Mouse (Mus musculus) lung, embryonic 15.5 days (tissue): ENCODE measurements at regions not wholly inside any gene's neighbourhood (a gene's known extent, or its start where the extent isn't known, plus 50 kb on each side); places are given as distances from the start of the nearest gene placed in this dataset.
A peak's percentile ranks its signal among the peaks of the same experiment; 100 is the strongest.

ENCODE experiments used
- ATAC-seq: fragments of 200-750 bp; cut with Nextera tagmentation; 2 replicates; pipeline ENCODE4 v1.8.0; 2017; ENCODE audit warnings: moderate number of reproducible peaks, borderline replicate concordance; ENCODE audit not compliant: low FRiP score, low TSS enrichment; ENCODE audit errors: extremely low read depth
- H3K27ac ChIP-seq: fragments of 300-500 bp; sonication (generic); 2 replicates; pipeline ENCODE4 v1.5.1; 2015; ENCODE audit warnings: moderate library complexity, mild to moderate bottlenecking, inconsistent platforms
- H3K27me3 ChIP-seq: fragments of 300-500 bp; sonication (generic); 2 replicates; pipeline ENCODE4 v1.6.1; 2015; ENCODE audit warnings: inconsistent platforms
- H3K36me3 ChIP-seq: fragments of 300-500 bp; sonication (generic); 2 replicates; pipeline ENCODE4 v1.6.1; 2015; ENCODE audit warnings: inconsistent platforms
- H3K4me1 ChIP-seq: fragments of 300-500 bp; sonication (generic); 2 replicates; pipeline ENCODE4 v1.6.1; 2015; ENCODE audit warnings: inconsistent platforms
- H3K4me2 ChIP-seq: fragments of 300-500 bp; sonication (generic); 2 replicates; pipeline ENCODE4 v1.6.1; 2015; ENCODE audit warnings: inconsistent platforms, mild to moderate bottlenecking, moderate library complexity
- H3K4me3 ChIP-seq: fragments of 300-500 bp; sonication (generic); 2 replicates; pipeline ENCODE4 v1.5.1; 2015; ENCODE audit warnings: mild to moderate bottlenecking, inconsistent platforms
- H3K9ac ChIP-seq: fragments of 300-500 bp; sonication (generic); 2 replicates; pipeline ENCODE4 v1.6.1; 2015; ENCODE audit warnings: inconsistent platforms
- H3K9me3 ChIP-seq: fragments of 300-500 bp; sonication (generic); 2 replicates; pipeline ENCODE4 v1.6.1; 2016; ENCODE audit warnings: inconsistent platforms
- WGBS: fragments of 180-500 bp; shearing (Covaris S2); methylation state at CpG from one replicate; pipeline ENCODE4 v1.1.7; 2015; 5-methylcytosine and 5-hydroxymethylcytosine counted together

- no peak overlapping the region for H3K4me2 ChIP-seq
- H3K4me1 ChIP-seq = 0 out of 2 replicates have a peak, but pooled peaks cover 10% of the 10 kb centered on the region
- no peaks in the 10 kb centered on the region for H3K27me3 ChIP-seq
- H3K27ac ChIP-seq = no peak overlapping the region
- no peaks in the 10 kb centered on the region for H3K36me3 ChIP-seq
- 69% methylated on average over 1 of the region's 1 CpGs for WGBS
- no peak overlapping the region for H3K4me3 ChIP-seq
- no peaks in the 10 kb centered on the region for H3K9me3 ChIP-seq
- no peak overlapping the region for H3K9ac ChIP-seq
- ATAC-seq = no peak
Measured at GRCm38 (mm10) chr11:48426446-48426845, 373.7 kb upstream of the Rack1 start.

GRCm38 (mm10) chr11:48418066-48418756 lies 381.9 kb upstream of the Rack1 start:
- no peak for ATAC-seq
- Histone ChIP-seq H3K27ac (no peak overlapping the region), H3K4me3 (no peak overlapping the region), H3K9ac (no peak overlapping the region), H3K9me3 (no peaks in the 10 kb centered on the region), H3K4me1 (no peaks in the 10 kb centered on the region), H3K36me3 (no peaks in the 10 kb centered on the region), H3K4me2 (no peak overlapping the region), H3K27me3 (no peaks in the 10 kb centered on the region)
- 88% methylated on average over 6 of the region's 6 CpGs for WGBS

- no peak overlapping the region for H3K4me2 ChIP-seq
- WGBS = 63% methylated on average over 2 of the region's 2 CpGs
Measured at GRCm38 (mm10) chr11:48417615-48418014, 382.5 kb upstream of the Rack1 start.

DNA sequence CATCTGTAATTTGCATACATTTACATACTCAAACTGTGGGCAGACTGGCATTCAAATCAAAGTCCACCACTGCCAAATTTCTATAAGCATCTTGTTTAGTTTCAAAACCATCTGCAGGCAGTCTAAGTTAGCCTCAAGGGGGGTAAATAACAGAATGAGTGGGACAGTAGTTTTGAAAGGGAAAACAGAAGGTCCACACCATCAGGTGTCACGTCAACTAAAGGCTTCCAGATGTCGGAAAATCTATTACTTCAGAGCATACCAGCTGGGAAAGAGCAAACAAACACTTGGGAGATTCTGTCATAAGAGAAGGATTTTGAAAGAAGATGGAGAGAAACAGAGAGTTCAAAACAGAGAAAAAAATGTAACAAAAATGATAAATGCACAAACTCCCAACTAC lies 402.1 kb upstream of the Rack1 start:
- Histone ChIP-seq H3K27ac (no peak overlapping the region), H3K4me1 (no peaks in the 10 kb centered on the region), H3K27me3 (no peaks in the 10 kb centered on the region), H3K4me2 (no peak overlapping the region), H3K36me3 (no peaks in the 10 kb centered on the region), H3K9me3 (no peaks in the 10 kb centered on the region), H3K9ac (no peak overlapping the region), H3K4me3 (no peak overlapping the region)
- 32% methylated on average over 2 of the region's 2 CpGs for WGBS
- peak; percentile 82; the same call in 1 of the 2 replicates for ATAC-seq

More at GRCm38 (mm10) chr11:48417615-48418014, 382.5 kb upstream of the Rack1 start:
- Histone ChIP-seq H3K4me3 (no peak overlapping the region), H3K27me3 (no peaks in the 10 kb centered on the region), H3K36me3 (no peaks in the 10 kb centered on the region), H3K9me3 (no peaks in the 10 kb centered on the region), H3K9ac (no peak overlapping the region), H3K4me1 (no peaks in the 10 kb centered on the region), H3K27ac (no peak overlapping the region)
- ATAC-seq = no peak

GRCm38 (mm10) chr11:48381489-48381888 lies 392.7 kb upstream of the Sgcd start:
- 43% methylated on average over 4 of the region's 4 CpGs for WGBS

GRCm38 (mm10) chr11:48378044-48378443 lies 389.3 kb upstream of the Sgcd start:
- no peak overlapping the region for H3K4me3 ChIP-seq
- no peak for ATAC-seq
- 47% methylated on average over 4 of the region's 4 CpGs for WGBS

More at GRCm38 (mm10) chr11:48381489-48381888, 392.7 kb upstream of the Sgcd start:
- Histone ChIP-seq H3K4me1 (no peaks in the 10 kb centered on the region), H3K9me3 (no peaks in the 10 kb centered on the region), H3K36me3 (no peaks in the 10 kb centered on the region), H3K9ac (no peak overlapping the region), H3K27ac (no peak overlapping the region), H3K4me2 (no peak overlapping the region), H3K4me3 (no peak overlapping the region), H3K27me3 (no peaks in the 10 kb centered on the region)
- ATAC-seq = no peak

DNA sequence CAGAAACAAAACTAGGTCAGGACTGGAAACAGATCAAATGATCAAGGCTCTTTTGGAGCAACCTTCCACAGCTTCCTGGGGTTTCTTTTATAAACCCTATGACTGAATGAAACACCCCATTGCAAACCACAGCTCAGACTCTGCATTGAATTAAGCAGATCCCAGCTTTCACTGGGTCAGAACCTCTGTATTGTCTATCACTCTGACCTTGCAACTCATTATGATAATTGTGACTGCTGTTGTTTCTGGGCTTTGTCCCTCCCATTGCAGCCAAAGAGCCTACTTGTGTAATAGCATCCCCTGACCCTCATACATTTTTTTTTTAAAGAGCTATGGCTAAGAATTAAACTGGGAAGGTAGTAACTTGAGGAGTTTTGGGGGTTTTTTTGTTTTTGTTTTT lies 388.5 kb upstream of the Sgcd start:
- no peak for ATAC-seq

More at GRCm38 (mm10) chr11:48378044-48378443, 389.3 kb upstream of the Sgcd start:
- Histone ChIP-seq H3K4me1 (no peaks in the 10 kb centered on the region), H3K36me3 (no peaks in the 10 kb centered on the region), H3K9ac (no peak overlapping the region), H3K27me3 (no peaks in the 10 kb centered on the region), H3K9me3 (no peaks in the 10 kb centered on the region), H3K4me2 (no peak overlapping the region), H3K27ac (no peak overlapping the region)

DNA sequence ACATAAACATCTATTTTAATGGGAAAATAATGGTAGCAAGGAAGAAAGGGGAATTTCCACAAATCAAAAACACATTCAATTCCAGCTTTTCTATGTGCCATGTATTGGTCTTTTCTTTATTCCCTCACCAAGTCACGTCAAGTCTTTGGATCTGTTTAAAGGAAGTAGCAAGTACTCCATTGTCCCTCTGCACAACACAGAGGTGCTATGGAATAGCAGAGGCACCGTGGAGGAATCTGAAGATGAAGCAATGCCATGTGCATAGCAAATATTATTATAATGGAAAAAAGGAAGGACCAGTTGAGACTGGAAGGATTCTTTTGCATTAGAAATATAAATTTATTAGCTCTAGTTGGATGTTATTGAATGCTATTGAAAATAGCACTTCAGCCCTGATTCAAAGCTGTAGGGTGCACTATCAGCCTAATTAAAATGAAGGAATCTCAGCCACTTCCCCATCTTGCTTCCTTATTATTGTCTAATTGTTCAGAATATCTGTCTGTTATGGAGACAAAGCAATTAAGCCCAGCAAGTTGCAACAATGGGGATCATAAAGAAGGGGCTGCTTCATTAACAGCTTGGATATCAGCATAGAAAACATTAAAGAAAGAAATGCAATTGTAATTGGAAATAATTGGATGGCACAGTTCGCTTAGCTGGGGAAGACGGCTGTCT lies 362.7 kb upstream of the Sgcd start:
- ATAC-seq = no peak
- H3K4me3 ChIP-seq = no peak overlapping the region
- no peak overlapping the region for H3K9ac ChIP-seq
- H3K27me3 ChIP-seq = no peaks in the 10 kb centered on the region
- no peaks in the 10 kb centered on the region for H3K9me3 ChIP-seq
- WGBS = 64% methylated on average over 4 of the region's 4 CpGs
- H3K4me1 ChIP-seq = no peaks in the 10 kb centered on the region
- H3K4me2 ChIP-seq = no peak overlapping the region
- no peak overlapping the region for H3K27ac ChIP-seq
- no peaks in the 10 kb centered on the region for H3K36me3 ChIP-seq

More for the DNA sequence above, 388.5 kb upstream of the Sgcd start:
- no peak overlapping the region for H3K27ac ChIP-seq
- no peaks in the 10 kb centered on the region for H3K9me3 ChIP-seq
- H3K4me3 ChIP-seq = no peak overlapping the region
- H3K27me3 ChIP-seq = no peaks in the 10 kb centered on the region
- H3K4me1 ChIP-seq = no peaks in the 10 kb centered on the region
- H3K36me3 ChIP-seq = no peaks in the 10 kb centered on the region
- H3K9ac ChIP-seq = no peak overlapping the region
- no peak overlapping the region for H3K4me2 ChIP-seq

DNA sequence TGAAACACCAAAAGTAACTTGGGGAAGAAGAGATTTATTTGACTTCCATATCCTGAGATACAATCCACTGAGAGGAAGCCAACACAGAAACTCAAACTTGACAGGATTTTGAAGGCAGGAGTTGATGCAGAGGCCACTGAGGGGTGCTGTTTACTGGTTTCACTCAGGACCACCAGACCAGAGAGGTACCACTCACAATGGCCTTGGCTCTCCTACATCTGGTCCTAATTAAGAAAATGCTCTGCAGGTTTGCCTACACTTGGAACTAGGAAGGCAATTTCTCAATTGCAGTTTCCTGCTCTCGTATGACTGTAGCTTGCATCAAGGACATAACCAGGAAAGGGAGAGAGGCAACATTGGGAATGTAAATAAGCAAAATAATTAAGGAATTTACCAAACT lies 325.7 kb upstream of the Sgcd start:
- WGBS = 37% methylated on average over 1 of the region's 1 CpGs
- Histone ChIP-seq H3K9ac (no peak overlapping the region), H3K4me2 (no peak overlapping the region), H3K9me3 (no peaks in the 10 kb centered on the region), H3K36me3 (no peaks in the 10 kb centered on the region), H3K4me3 (no peak overlapping the region), H3K4me1 (no peaks in the 10 kb centered on the region), H3K27ac (no peak overlapping the region), H3K27me3 (no peaks in the 10 kb centered on the region)
- ATAC-seq = no peak

DNA sequence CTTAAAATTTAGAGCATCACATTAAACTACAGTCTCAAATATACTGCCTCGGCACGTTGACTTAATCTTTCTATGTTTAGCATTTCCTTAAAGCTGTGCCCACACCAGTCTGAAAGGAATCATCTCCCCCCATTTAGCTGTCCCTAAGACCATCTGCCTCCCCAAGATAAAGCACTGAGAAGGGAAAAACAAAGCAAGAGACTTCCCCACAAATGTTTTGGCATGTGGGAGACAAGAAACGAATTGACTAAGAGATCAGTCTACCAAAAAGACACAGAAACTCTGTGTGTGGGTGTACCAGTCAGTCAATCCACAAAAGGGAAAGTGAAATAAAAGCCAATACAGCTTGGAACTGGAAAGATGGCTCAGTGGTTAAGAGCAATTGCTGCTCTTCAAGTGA lies 306.6 kb upstream of the Sgcd start:
- no peak for ATAC-seq
- H3K27me3 ChIP-seq = no peaks in the 10 kb centered on the region
- H3K9ac ChIP-seq = no peak overlapping the region
- whole genome bisulfite sequencing = 66% methylated on average over 3 of the region's 3 CpGs
- H3K9me3 ChIP-seq = no peaks in the 10 kb centered on the region
- H3K36me3 ChIP-seq = no peaks in the 10 kb centered on the region
- no peak overlapping the region for H3K4me3 ChIP-seq
- no peak overlapping the region for H3K27ac ChIP-seq
- no peaks in the 10 kb centered on the region for H3K4me1 ChIP-seq
- no peak overlapping the region for H3K4me2 ChIP-seq

DNA sequence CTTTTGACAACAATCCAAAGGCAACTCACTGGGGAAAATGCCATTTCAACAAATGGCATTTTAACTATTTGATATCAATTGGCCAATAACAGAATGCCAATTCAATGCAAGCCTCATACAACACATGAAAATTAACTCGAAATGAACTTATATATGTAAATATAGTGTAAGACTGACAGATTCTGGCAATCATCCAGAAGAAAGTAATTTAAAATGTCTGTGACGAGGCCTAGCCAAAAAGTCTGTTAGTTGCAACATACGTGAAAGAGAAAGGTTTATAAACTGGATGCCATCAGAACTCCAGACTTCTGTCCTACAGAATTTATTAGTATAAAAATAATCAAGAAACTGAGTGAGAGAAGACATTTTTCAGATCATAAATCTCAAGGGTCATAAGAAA lies 273.7 kb upstream of the Sgcd start:
- WGBS = 27% methylated on average over 3 of the region's 3 CpGs
- no peak overlapping the region for H3K4me3 ChIP-seq
- H3K9ac ChIP-seq = no peak overlapping the region
- no peaks in the 10 kb centered on the region for H3K4me1 ChIP-seq
- ATAC-seq = no peak
- H3K9me3 ChIP-seq = no peaks in the 10 kb centered on the region
- no peaks in the 10 kb centered on the region for H3K27me3 ChIP-seq
- H3K27ac ChIP-seq = no peak overlapping the region
- no peak overlapping the region for H3K4me2 ChIP-seq
- H3K36me3 ChIP-seq = no peaks in the 10 kb centered on the region

DNA sequence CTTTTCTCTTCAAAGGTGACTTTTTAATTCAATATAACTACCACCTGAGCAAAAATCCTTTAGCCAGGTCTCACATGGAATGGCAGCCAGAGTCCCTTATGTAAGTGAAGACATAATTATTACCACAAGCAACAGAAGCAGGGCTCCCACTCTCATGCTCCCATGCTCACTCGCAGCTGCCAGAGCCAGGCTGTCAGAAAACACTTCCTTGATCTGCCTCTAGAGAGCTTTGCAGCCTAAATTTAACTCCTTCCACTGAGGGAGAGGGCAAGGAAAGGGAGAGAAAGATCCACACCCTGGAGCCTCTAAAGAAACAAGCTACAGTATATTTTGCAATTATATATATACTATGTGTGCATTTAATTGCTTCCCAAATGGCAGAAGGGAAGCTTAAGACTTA lies 272.3 kb upstream of the Sgcd start:
- 14% methylated on average over 1 of the region's 1 CpGs for WGBS
- Histone ChIP-seq H3K4me3 (no peak overlapping the region), H3K36me3 (no peaks in the 10 kb centered on the region), H3K9ac (no peak overlapping the region), H3K27me3 (no peaks in the 10 kb centered on the region), H3K4me2 (no peak overlapping the region), H3K27ac (no peak overlapping the region), H3K4me1 (no peaks in the 10 kb centered on the region), H3K9me3 (no peaks in the 10 kb centered on the region)
- ATAC-seq = no peak
